Mouse (Mus musculus) liver, postnatal 0 days (tissue): Measurements from ENCODE around the gene Adtrp. TPM values are rescaled to one million over a fixed set of nuclear protein-coding genes. Genes with fewer than 3 reads are reported as not detected.
A peak's percentile ranks its signal among the peaks of the same experiment; 100 is the strongest.

Experiments used
- ATAC-seq: fragments of 200-750 bp; cut with Nextera tagmentation; 2 replicates; pipeline ENCODE4 v1.8.0; 2017; ENCODE audit warnings: mild to moderate bottlenecking, moderate library complexity
- DNase-seq: peaks from one replicate; pipeline ENCODE4 v3.0.0-alpha.2; 2016
- H3K27ac ChIP-seq: fragments of 300-500 bp; sonication (generic); 2 replicates; pipeline ENCODE4 v1.5.1; 2014; ENCODE audit warnings: antibody characterized with exemption, moderate library complexity, mild to moderate bottlenecking, low read depth
- H3K27me3 ChIP-seq: fragments of 300-500 bp; sonication (generic); 2 replicates; pipeline ENCODE4 v1.6.1; 2014; ENCODE audit warnings: low read length, control low read depth, mixed read lengths; ENCODE audit not compliant: insufficient read depth
- H3K36me3 ChIP-seq: fragments of 300-500 bp; sonication (generic); replicated peaks from 2 replicates; pipeline ENCODE4 v1.6.1; 2014; ENCODE audit warnings: mild to moderate bottlenecking, control low read depth, low read length, moderate library complexity, mixed read lengths; ENCODE audit not compliant: insufficient read depth
- H3K4me1 ChIP-seq: fragments of 300-500 bp; sonication (generic); 2 replicates; pipeline ENCODE4 v1.6.1; 2014; ENCODE audit warnings: antibody characterized with exemption, mild to moderate bottlenecking, control low read depth; ENCODE audit not compliant: insufficient read depth
- H3K4me2 ChIP-seq: fragments of 300-500 bp; sonication (generic); 2 replicates; pipeline ENCODE4 v1.6.1; 2014; ENCODE audit warnings: low read depth, mild to moderate bottlenecking, low read length, moderate library complexity, mixed read lengths
- H3K4me3 ChIP-seq: fragments of 300-500 bp; sonication (generic); 2 replicates; pipeline ENCODE4 v1.5.1; 2014; ENCODE audit warnings: low read depth, low read length
- H3K9ac ChIP-seq: fragments of 300-500 bp; sonication (generic); replicated peaks from 2 replicates; pipeline ENCODE4 v1.6.1; 2014; ENCODE audit warnings: mild to moderate bottlenecking, moderate library complexity
- H3K9me3 ChIP-seq: fragments of 300-500 bp; sonication (generic); 2 replicates; pipeline ENCODE4 v1.6.1; 2016; ENCODE audit warnings: mild to moderate bottlenecking, control low read depth, low read length, mixed read lengths
- CTCF ChIP-seq: sonication (generic); IDR thresholded peaks from 2 replicates; pipeline ENCODE4 v1.5.1; 2016; ENCODE audit warnings: antibody characterized with exemption, low read depth
- EP300 ChIP-seq: IDR thresholded peaks from 2 replicates; pipeline ENCODE4 v1.6.1; 2016; ENCODE audit warnings: antibody characterized with exemption, low read depth, mild to moderate bottlenecking
- WGBS: fragments of 180-500 bp; shearing (Covaris S2); extraction: QIAGEN DNeasy Blood & Tissue Kit; methylation state at CpG from one replicate; pipeline ENCODE4 v1.1.7; 2014; ENCODE audit not compliant: insufficient replicate concordance; 5-methylcytosine and 5-hydroxymethylcytosine counted together
- polyA plus RNA-seq: library from polyadenylated mRNA; unstranded; fragments of >200 nt; fragmentation: Nextera tagmentation; extraction: Ambion mirVana; gene quantifications from 2 replicates; pipeline ENCODE4 v1.2.1, GENCODE M21; 2015

The Adtrp gene
- polyA plus RNA-seq, 1 experiment from 2014 or later: 94.2 TPM

DNA sequence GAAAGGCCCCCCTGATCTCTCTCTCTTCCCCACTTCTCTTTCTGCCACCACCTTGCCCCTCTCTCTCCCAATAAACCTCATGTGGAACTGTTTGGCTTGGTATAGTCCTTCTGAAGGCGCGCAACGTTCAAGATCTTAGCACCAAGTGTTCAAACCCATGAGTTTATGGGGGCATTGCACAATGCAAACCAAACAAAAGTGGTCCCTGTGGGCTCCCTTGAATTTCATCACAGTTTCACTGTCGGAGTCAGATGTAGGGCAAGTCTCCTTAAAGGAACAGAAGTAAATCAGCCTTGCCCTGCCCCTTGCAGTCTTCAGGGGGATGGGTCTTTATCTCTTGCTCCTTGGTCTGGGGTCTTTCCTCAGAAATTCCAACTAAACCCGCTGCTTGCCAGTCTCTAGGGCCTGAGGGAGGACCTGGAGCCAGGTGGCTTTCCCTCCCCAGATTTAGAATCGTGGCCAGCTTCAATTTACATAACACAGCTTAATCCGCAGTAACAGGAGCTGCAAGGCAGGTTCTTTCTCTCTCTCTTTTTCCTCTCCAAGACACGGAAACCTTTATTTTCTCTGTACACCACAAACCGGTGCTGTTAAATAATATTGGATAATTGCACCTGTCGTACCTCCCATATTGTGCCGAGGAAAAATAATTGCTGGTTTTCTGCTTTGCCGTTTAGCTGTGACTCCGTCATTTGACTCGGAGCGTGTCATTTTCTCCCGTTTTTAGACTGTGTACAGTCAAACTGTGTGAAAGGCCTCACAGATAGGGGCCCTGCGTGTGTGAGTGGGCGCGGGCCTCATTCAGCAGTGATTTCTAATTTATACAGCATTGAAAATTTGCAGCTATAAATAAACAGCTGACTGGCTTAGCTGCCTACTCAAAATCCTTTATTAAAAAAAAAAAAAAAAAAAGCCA, 88.7 kb downstream of the Adtrp start:
- Histone ChIP-seq H3K27me3 (no peaks in the 10 kb centered on the region), H3K36me3 (no peaks in the 10 kb centered on the region), H3K9me3 (no peaks in the 10 kb centered on the region), H3K4me2 (no peak overlapping the region), H3K4me3 (no peak overlapping the region), H3K4me1 (peaks cover 3% of the 10 kb centered on the region; the same call in 1 of the 2 replicates), H3K27ac (no peak overlapping the region), H3K9ac (no peak overlapping the region)
- TF ChIP-seq CTCF: no peak
- no peak for TF ChIP-seq EP300
- ATAC-seq (no peak), DNase-seq (no peak)
- 69% methylated on average over 19 of the region's 19 CpGs for WGBS

DNA sequence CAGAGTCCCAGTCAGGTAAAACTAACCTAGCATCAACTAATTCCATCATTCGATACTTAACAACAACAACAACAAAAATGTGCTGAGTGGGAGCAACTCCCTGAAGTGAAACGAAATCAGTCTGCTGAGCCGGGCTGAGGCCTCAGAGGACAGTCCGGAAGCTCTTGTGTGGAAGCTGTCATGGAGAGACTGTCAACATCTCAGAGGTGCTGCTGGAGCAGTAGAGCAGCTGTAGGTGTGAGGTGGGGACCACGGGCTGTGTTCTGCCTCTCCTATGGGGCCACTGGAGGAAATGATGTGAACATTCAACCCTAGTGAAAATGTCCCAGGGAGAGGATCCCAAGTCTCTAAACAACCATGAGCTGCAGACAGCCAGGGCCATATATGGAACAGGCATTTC, 94.4 kb downstream of the Adtrp start:
- Histone ChIP-seq H3K4me1 (no peaks in the 10 kb centered on the region), H3K4me2 (no peak overlapping the region), H3K36me3 (no peaks in the 10 kb centered on the region), H3K4me3 (no peak overlapping the region), H3K9me3 (no peaks in the 10 kb centered on the region), H3K27ac (no peak overlapping the region), H3K9ac (no peak overlapping the region), H3K27me3 (no peaks in the 10 kb centered on the region)
- DNase-seq (no peak), ATAC-seq (no peak)
- WGBS: 76% methylated on average over 5 of the region's 5 CpGs
- TF ChIP-seq CTCF (no peak), EP300 (no peak)

DNA sequence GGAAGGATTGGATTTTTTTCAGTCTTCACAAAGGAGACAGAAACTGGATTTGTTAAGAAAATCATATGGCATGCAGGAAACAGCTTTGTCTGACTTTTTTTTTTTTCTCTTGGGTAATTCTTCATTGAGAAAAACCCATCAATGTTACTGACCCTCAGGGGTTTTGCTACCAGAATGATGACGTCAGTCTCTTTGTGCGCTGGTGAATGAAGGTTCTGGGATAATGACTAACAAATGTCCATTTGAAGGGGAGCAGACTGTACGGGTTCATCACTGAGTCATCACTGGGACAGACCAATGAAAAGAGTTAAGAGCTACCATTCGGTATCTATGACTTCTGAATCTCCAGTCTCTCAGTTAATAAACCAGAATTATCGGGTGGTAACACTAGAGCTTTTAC, 97.0 kb downstream of the Adtrp start:
- DNase-seq (no peak), ATAC-seq (no peak)
- Histone ChIP-seq H3K4me3 (no peak overlapping the region), H3K27ac (no peak overlapping the region), H3K4me2 (no peak overlapping the region), H3K9ac (no peak overlapping the region), H3K9me3 (no peaks in the 10 kb centered on the region), H3K27me3 (no peaks in the 10 kb centered on the region), H3K36me3 (no peaks in the 10 kb centered on the region), H3K4me1 (no peaks in the 10 kb centered on the region)
- WGBS: 77% methylated on average over 5 of the region's 5 CpGs
- TF ChIP-seq CTCF: no peak
- no peak for TF ChIP-seq EP300

DNA sequence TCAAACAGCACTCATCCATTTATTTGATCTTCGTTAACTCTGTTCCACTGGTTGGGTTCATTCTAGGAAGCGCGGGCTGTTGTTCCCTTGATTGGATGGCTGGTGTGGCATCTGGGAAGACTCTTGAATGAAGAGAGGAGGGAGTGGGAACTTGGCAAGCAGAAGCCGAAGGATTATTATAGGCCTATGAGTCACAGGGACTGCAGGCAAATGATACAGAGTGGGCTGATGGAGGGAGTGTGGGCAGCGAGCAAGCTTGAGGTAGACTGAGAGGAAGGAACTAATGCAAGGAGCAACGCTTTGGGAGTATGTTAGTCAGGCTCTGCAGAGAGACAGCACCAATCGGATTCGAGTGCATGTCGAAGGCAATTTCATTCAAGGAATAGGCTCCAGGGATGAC, 98.6 kb downstream of the Adtrp start:
- H3K4me1 ChIP-seq: no peaks in the 10 kb centered on the region
- H3K4me3 ChIP-seq: no peak overlapping the region
- TF ChIP-seq CTCF (no peak), EP300 (no peak)
- no peak overlapping the region for H3K27ac ChIP-seq
- no peak overlapping the region for H3K9ac ChIP-seq
- H3K4me2 ChIP-seq: no peak overlapping the region
- H3K36me3 ChIP-seq: no peaks in the 10 kb centered on the region
- 80% methylated on average over 9 of the region's 9 CpGs for WGBS
- ATAC-seq (no peak), DNase-seq (no peak)
- H3K9me3 ChIP-seq: no peaks in the 10 kb centered on the region
- H3K27me3 ChIP-seq: no peaks in the 10 kb centered on the region

DNA sequence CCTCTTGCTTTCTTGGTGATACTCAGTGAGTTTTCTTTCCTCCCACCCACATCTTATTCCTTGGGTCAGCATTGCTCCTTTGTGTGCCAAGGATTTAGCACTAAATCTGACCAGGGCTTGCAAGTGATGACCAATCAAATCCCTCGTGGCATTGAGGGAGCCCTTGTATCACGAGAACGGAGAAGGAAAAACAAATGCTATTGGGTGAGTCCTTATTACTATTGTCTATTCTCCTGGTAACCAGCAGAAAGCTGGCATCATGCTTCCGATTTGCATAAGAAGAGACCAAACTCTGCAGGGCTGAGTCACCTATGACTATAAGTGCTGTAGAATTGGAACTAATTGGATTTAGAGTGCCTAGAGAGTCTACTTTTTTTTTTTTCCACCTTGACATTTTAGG, 99.8 kb downstream of the Adtrp start:
- H3K36me3 ChIP-seq: no peaks in the 10 kb centered on the region
- H3K27me3 ChIP-seq: no peaks in the 10 kb centered on the region
- DNase-seq (no peak), ATAC-seq (no peak)
- H3K4me2 ChIP-seq: no peak overlapping the region
- no peak overlapping the region for H3K4me3 ChIP-seq
- TF ChIP-seq CTCF (no peak), EP300 (no peak)
- no peak overlapping the region for H3K9ac ChIP-seq
- 86% methylated on average over 4 of the region's 4 CpGs for WGBS
- H3K9me3 ChIP-seq: no peaks in the 10 kb centered on the region
- H3K27ac ChIP-seq: no peak overlapping the region
- H3K4me1 ChIP-seq: no peaks in the 10 kb centered on the region

DNA sequence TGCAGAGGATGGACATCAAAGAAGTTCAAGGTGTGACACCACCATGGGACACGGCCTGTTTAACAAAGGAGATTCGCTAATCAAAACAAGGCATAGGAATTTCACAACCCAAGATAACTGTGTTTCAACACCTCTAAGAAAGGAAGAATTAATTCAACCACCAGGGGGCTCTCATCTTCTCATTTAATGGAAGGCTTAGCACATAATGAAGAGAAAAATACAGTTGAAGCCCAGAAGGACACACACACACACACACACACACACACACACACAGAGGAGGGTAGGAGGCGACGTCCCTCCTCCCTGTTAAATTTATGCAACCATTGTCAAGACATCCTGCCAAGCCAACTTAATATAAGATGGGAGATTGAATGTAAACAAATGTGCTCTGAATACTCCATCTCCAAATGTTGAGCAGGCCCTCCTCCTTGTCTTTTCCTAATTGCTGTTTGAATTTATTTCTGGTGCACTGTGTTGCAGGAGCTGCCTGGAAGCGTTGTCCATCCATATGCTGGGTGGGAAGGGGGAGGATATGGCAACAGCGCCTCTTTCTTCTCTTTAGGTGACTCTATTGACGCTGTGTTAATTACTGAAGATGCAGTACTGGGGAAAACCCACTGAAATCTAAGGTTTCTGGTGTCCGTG, 100.4 kb downstream of the Adtrp start:
- no peak overlapping the region for H3K4me3 ChIP-seq
- no peaks in the 10 kb centered on the region for H3K27me3 ChIP-seq
- no peaks in the 10 kb centered on the region for H3K9me3 ChIP-seq
- DNase-seq (no peak), ATAC-seq (no peak)
- no peak for TF ChIP-seq EP300
- peak; percentile 54 for TF ChIP-seq CTCF
- H3K4me2 ChIP-seq: no peak overlapping the region
- WGBS: 52% methylated on average over 8 of the region's 8 CpGs
- H3K9ac ChIP-seq: no peak overlapping the region
- no peak overlapping the region for H3K27ac ChIP-seq
- H3K4me1 ChIP-seq: no peaks in the 10 kb centered on the region
- no peaks in the 10 kb centered on the region for H3K36me3 ChIP-seq
